Mouse (Mus musculus) layer of hippocampus, adult 2 months (tissue): Measurements from ENCODE around the gene Gm19935. TPM values are rescaled to one million over a fixed set of nuclear protein-coding genes. Genes with fewer than 3 reads are reported as not detected.

ENCODE experiments used
- DNase-seq, 2 experiments: peaks; one replicate each; pipeline ENCODE4 v3.0.0; 2022; ENCODE audit warnings: low spot score in 2 of 2
- H3K27ac ChIP-seq: fragments of 200-600 bp; 2 replicates; pipeline ENCODE4 v1.8.1; 2022
- H3K4me3 ChIP-seq: fragments of 200-600 bp; 2 replicates; pipeline ENCODE4 v1.8.1; 2022; ENCODE audit warnings: mild to moderate bottlenecking
- CTCF ChIP-seq: fragments of 200-600 bp; conservative IDR thresholded peaks from 2 replicates; pipeline ENCODE4 v1.8.1; 2022; ENCODE audit warnings: antibody characterized with exemption, mild to moderate bottlenecking, moderate library complexity
- microRNA-seq, 2 experiments: library from miRNA; unstranded; fragments of <30 nt; microRNA quantifications; one replicate each; pipeline ENCODE4 v1.2.0; 2021
- total RNA-seq, 2 experiments: library from RNA; stranded (reverse); gene quantifications; 2 replicates each; pipeline ENCODE4 v1.2.3; 2021

The Gm19935 gene
- total RNA-seq, 2 experiments from 2014 or later, result 1.7 to 2.4 TPM

DNA sequence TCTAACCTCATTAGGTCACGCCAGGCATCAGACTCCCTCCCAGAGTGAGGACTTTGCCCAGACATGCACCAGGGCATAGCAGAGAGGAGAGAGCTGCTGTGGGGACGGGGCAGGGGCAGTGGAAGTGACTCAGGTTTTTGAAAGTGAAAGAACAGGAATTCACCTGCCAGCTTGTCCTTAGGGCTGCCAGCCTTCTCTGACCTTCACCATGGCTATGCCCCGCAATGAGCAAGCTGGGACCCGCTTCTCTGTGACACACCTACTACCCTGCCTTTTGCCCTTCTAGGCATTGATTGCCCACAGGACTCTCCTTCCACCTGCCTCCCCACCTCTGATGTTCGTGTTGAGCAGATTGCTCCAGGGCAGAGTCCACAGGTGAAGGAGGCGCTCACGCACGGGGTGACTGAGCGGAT is 8.3 kb upstream of the Gm19935 start:
- Histone ChIP-seq H3K27ac (no peak overlapping the region), H3K4me3 (no peak overlapping the region)
- TF ChIP-seq CTCF, result no peak
- no peak for DNase-seq

DNA sequence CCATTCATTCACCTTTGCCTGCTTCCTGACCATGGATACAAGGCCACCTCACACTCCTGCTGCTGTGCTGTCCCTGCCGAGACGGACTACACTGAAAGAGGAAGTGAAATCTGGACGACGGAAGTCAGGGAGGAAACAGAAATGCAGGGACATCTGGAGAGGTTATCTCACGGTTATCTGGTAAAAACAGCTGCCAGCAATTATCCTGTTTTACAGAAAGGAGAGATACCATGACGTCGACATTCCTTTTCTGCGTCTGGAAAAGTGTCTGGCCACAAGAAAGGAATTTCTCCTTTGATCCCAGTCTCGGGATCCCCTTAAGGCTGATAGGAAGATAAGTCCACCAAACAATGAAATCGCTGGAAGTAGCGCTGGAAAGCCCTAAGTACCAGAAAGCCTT is 5.2 kb upstream of the Gm19935 start:
- Histone ChIP-seq H3K4me3 (no peak overlapping the region), H3K27ac (no peak overlapping the region)
- no peak for DNase-seq
- no peak for TF ChIP-seq CTCF

DNA sequence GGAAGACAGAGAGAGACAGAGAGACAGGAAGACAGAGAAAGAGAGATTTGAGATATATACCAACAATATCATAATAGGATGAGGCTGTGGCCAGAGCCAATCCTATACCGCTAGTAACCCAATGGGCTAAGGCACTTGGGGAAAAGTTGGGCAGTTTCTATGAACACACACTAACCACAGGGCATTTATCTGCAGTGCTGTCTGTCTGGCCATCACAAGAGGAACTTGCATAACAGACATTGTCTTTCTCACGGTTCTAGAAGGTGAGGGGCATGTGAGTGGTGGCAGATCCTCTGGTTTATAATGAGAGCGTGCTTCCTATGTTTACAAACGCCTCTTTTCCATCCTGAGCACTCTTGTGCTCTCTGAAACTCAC is 3.1 kb upstream of the Gm19935 start:
- H3K4me3 ChIP-seq, result no peak overlapping the region
- no peak overlapping the region for H3K27ac ChIP-seq
- TF ChIP-seq CTCF, result no peak
- no peak for DNase-seq

DNA sequence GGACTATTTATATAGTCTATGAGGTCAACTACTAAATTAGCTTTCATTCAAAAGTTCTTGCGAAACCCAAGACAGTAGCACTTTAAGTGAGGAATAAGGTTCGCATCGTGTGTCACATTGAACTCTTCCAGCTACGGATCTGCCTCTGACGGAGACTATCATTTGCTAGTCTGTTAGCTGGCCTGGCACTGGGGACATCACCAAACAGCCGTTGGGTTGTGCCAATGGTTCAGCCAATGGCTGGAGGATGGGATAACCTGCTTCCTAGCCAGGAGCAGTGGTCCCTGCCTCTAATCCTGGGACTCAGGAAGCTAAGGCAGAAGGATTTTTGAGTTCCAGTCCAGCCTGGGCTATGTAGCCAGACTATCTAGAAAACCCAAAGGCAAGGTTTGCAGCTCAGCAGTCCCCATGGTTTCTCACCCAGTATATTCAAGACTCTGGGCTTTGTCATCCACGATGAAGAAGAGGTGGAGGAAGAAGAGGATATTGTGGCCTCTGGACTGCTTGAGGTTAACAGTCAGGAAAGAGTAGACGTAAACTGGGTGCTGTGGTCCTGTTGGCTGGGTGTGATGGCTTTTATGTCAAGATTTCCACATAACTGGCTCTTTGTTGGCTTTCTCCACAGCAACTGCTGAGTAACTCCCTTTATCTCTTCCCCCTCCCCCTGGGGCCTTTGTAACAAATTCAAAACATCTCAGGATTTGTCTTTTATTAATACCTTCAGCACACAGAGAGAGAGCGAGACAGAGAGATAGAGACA is 2.5 kb upstream of the Gm19935 start:
- no peak for TF ChIP-seq CTCF
- no peak for DNase-seq
- no peak overlapping the region for H3K4me3 ChIP-seq
- no peak overlapping the region for H3K27ac ChIP-seq

DNA sequence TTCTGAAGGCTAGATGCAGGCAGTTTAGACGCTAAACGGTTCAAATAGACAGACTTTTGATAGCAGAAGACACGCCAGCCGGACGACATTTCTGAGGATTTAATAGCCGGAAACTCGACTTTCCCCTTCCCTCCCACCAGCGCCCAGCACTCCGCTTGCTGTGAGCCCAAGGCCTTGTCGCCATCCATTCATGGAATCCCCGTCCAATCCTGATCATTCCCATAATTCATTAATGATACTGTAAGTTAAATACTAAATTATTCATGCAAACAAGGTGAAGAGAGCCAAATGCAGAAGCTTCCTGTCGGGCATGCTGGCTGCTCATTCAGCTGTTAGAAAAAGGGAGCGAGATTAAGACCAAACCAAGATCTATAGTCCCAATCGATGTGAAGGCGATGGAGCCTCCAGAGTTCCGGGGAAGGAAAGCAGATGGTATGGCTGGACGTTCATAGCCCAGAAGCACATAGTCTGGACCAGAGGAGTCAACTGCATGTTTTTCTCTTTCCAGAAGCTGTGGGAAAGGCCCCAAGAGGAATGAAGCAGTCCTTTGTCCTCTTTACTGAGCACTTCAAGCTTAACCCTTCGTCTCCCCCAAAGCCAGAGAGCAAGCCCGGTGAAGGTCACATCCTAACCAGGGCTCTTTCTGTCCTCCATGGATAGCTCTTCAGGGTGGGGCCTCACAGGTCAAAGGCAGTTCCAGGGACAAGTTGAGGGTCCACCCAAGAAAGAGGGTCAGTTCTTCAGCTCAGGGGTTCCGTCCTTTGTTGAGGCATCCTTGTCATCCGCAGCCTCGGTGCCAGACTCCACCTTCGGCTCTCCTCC is 921 bp downstream of the Gm19935 start:
- DNase-seq, result no peak
- Histone ChIP-seq H3K27ac (peak overlapping the region; percentile 46; the same call in 1 of the 2 replicates), H3K4me3 (peak overlapping the region; percentile 17)
- TF ChIP-seq CTCF, result no peak

DNA sequence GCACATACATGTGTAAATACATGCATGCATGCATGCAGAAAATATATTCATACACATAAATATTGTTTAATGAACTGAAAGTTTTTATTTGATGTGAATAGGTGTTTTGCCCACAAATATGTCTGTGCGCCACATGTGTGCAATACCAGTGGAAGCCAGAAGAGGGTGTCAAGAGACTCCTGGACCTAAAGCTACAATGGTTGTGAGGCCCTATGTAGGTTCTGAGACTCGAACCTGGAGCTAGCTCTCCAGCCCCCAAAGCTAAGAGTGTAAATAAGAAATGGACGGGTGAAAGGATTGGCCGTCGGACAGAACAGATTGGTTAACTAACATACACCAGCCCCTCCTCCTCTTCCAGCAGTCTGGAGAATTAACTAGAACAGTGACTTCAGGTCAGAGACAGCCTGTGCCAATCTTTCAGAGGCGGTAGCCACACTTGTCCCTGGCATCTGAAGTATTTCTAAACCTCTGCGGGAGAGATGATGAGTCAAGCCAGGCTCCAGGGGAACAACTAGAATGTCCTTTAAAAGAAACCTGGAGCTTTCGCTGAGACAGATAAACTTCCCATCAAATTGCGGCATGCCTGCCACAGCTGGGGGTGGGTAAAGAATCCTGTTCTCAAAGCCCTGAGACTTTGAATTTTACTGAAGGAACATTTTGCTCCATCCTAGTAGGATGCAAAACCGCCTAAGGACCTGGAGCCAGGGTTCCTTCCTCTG is 3.4 kb downstream of the Gm19935 start:
- Histone ChIP-seq H3K27ac (no peak overlapping the region), H3K4me3 (no peak overlapping the region)
- peak; percentile 61 for TF ChIP-seq CTCF
- no peak for DNase-seq

DNA sequence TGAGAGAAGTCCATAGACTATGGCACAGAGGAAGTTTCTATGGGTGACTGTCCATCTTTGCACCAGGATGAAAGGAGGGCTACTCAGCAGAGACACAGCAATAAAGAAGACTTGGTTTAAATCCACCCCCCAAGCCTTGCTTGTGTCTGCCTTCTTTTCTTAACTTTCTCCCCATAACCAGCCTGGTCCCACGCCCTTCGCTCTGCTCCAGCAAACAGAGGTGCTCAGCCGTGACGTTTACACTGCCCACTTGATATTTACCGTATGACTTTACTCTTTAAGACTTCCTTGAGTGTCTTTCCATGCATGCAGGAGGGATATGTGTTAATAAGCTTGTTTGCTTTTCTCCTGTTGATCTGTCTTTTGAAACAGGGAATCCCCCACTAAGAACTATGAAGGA is 17.7 kb downstream of the Gm19935 start:
- Histone ChIP-seq H3K27ac (no peak overlapping the region), H3K4me3 (no peak overlapping the region)
- no peak for DNase-seq
- TF ChIP-seq CTCF, result no peak

DNA sequence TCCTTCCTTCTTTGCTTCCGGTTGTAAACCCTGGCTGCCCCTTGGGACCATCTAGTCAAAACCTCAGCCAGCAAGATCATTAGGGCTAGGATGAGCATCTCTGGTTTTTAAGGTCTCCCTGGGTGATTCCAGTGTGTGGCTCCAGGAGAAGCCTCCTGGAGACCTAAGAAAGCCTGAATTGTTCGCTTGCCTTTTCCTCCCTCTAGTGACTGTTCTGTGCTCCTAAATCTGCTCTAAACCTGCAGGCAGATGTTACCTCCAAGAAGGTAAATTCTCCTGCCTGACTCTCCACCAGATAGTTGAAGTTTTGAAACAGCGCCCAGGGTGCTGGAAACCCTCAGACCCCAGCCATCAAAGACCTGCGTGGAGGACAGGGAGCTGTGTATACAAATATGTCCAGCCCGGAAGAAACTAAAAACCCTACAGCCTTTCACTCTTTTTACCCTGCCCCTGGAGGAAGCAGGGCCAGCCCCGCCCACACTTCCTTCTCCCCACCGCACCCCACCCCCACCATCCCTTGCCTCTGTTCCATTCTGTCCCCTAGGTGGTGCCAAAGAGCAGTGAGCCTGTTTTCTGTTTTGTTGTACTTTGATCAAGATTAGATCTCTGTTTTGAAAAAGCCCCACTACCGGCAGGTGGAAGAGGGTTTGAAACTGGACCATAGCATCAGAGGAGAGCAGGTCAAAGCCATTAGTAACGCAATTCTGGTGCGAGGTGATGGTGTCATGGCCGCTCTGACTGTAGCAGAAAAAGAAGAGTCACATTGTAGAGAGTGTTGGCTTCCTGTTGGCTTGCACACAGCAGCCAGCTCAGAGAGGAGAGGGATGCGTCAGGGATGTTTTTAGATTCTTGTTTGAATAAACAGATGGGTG is 22.0 kb downstream of the Gm19935 start:
- peak overlapping the region; percentile 41; the same call in 1 of the 2 replicates for H3K4me3 ChIP-seq
- peak; percentile 80 for TF ChIP-seq CTCF
- H3K27ac ChIP-seq, result peak overlapping the region; percentile 68
- DNase-seq, result peak; percentile 17 to 58

DNA sequence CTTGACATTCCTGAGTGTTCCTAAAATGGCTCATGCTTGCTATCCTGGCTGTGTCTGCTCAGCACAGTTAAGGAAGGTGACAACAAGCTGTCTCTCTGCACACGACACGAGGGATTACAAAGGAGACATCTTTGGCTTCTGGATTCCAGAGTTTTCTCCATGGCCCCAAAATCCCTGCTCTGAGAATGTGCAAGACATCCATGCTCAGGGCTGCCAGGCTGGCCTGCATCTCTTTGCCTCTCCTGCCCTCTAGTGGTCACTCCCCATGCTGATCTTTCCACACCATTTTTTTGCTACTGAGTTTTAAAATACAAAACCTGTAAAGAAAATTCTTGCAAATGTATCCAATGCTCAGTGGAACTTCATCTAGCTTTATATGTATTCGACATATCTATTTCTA is 23.5 kb downstream of the Gm19935 start:
- Histone ChIP-seq H3K27ac (no peak overlapping the region), H3K4me3 (no peak overlapping the region)
- peak; percentile 81 to 91 for DNase-seq
- TF ChIP-seq CTCF, result peak; percentile 96

DNA sequence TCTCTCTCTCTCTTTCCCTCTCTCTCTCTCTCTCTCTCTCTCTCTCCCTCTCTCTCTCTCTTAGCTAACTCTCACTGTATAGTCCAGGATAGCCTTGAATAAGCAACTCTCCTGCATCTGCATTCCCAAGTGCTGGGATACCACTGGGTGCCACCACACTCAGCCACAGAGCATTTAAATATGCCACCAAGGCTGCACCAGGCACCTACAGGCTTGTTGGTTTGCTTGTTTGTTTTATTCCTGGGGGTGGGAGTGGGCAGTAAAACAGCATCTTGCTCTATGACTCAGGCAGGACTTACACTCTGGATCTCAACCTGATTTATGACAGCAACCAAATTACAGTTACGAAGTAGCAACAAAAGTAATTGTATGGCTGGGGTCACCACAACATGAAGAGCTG is 25.6 kb downstream of the Gm19935 start:
- Histone ChIP-seq H3K4me3 (no peak overlapping the region), H3K27ac (no peak overlapping the region)
- no peak for DNase-seq
- TF ChIP-seq CTCF, result no peak

DNA sequence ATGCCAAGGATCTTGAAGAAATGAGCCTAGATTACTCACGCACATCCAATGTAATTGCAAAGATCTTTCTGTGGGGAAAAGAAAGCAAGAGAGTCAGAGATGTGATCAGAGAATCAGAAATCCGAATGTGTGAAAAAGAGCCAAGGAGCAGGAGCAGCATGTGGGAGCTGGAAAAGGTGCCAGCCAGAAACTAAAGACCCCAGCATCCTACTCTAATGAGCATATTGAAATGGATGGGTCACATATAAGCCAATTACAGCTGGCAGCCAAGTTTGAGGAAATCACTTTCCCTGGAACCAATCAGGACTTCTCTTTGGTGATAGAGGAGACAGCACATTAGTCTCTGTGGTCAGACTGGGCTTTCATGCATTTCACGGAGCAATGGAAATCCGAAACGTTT is 47.4 kb downstream of the Gm19935 start:
- no peak for TF ChIP-seq CTCF
- no peak for DNase-seq
- Histone ChIP-seq H3K27ac (no peak overlapping the region), H3K4me3 (no peak overlapping the region)

Small RNAs within 50 kb of the gene (microRNA-seq; reads per million reads assigned to microRNA genes)
- 0 reads per million in 2 experiments for gene Gm44382

Other genes starting within 250 kb of the Gm19935 start
- gene Chd9, start 11.0 kb upstream of the Gm19935 start, total RNA-seq, result 100 to 1,000 TPM; 254 to 256 TPM